8 mouse cellular contexts compared by ENCODE assay signal in the genomic region with DNA sequence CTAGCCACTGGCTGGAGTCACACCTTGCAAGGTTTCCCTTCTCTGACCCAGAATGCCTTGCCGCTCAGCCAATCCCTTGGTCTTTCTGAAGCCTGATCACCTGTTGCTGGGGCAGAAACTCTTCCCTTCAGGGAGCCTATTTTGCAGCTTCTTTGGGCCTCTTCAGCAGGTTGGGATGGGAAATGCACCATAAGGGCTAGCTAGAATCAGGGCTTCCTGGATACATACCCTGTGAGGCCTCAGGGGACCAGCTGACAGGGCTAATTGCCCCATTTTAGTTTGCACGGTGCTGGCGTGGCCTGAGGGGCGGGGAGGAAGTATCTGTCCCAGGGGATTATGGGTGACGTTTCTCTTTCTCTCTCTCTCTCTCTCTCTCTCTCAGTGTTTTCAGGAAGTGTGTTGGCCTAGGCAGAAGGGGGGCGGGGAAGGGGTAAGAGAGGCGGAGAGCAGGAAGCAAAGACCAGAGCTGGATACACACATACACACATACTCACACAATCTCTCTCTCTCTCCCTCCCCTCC. TPM values are rescaled to one million over a fixed set of nuclear protein-coding genes. Genes with fewer than 3 reads are reported as not detected.
A peak's percentile ranks its signal among the peaks of the same experiment; 100 is the strongest.
DNase-seq lines count a peak whose midpoint lies in the region; ATAC-seq lines count a peak whose summit lies in the region.

No protein-coding gene starts in this region.

- H3K4me3 ChIP-seq in embryonic facial prominence, embryonic 14.5 days (ENCODE audit: low read depth, low read length) = peak overlapping the region; percentile 19; the same call in 1 of the 2 replicates
- H3K4me3 ChIP-seq in heart, embryonic 13.5 days = peak overlapping the region; percentile 40
- peak overlapping the region; percentile 32 for H3K4me3 ChIP-seq in kidney, embryonic 15.5 days (replicated peaks)

- H3K4me1 ChIP-seq in embryonic facial prominence, embryonic 14.5 days (ENCODE audit: control insufficient read depth, insufficient read depth, low read length) = peaks cover 5% of the 10 kb centered on the region; the same call in 1 of the 2 replicates
- peaks cover 31% of the 10 kb centered on the region for H3K4me1 ChIP-seq in heart, embryonic 13.5 days
- peaks cover 41% of the 10 kb centered on the region for H3K4me1 ChIP-seq in kidney, embryonic 15.5 days

- peak; percentile 96 for ATAC-seq in activated CD4-positive, CD25-positive, alpha-beta regulatory T cell, adult 4 months
- peak; percentile 72 for ATAC-seq in embryonic facial prominence, embryonic 14.5 days (ENCODE audit: low read depth)
- ATAC-seq in heart, embryonic 13.5 days (ENCODE audit: extremely low read depth, insufficient number of reproducible peaks, low FRiP score, low TSS enrichment) = 0 out of 2 replicates have a peak, but pooled peaks have one; percentile 29
- ATAC-seq in kidney, embryonic 15.5 days (replicated peaks; ENCODE audit: low FRiP score) = peak; percentile 77

- H3K4me2 ChIP-seq in embryonic facial prominence, embryonic 14.5 days (ENCODE audit: low read depth, low read length) = peak overlapping the region; percentile 42
- peak overlapping the region; percentile 65 for H3K4me2 ChIP-seq in heart, embryonic 13.5 days
- H3K4me2 ChIP-seq in kidney, embryonic 15.5 days = peak overlapping the region; percentile 60

- 17% methylated on average over 7 of the region's 7 CpGs for WGBS in embryonic facial prominence, embryonic 14.5 days
- 34% methylated on average over 6 of the region's 7 CpGs for WGBS in heart, embryonic 13.5 days
- 19% methylated on average over 7 of the region's 7 CpGs for WGBS in kidney, embryonic 15.5 days

- peak overlapping the region; percentile 43; the same call in 1 of the 2 replicates for H3K9ac ChIP-seq in embryonic facial prominence, embryonic 14.5 days (ENCODE audit: low read depth, low read length)
- peak overlapping the region; percentile 77 for H3K9ac ChIP-seq in heart, embryonic 13.5 days
- 0 out of 2 replicates have a peak overlapping the region, but pooled peaks have one; percentile 37 for H3K9ac ChIP-seq in kidney, embryonic 15.5 days

- H3K36me3 ChIP-seq in embryonic facial prominence, embryonic 14.5 days (ENCODE audit: control insufficient read depth, insufficient read depth, low read length) = no peaks in the 10 kb centered on the region
- no peaks in the 10 kb centered on the region for H3K36me3 ChIP-seq in heart, embryonic 13.5 days
- H3K36me3 ChIP-seq in kidney, embryonic 15.5 days = no peaks in the 10 kb centered on the region

- DNase-seq in embryonic facial prominence, embryonic 14.5 days (ENCODE audit: low spot score) = peak; percentile 81
- DNase-seq in lung, postnatal 25 days (ENCODE audit: low spot score) = peak; percentile 89
- DNase-seq in retina, postnatal 7 days (ENCODE audit: low read depth, low spot score) = peak; percentile 70
- no peak for DNase-seq in frontal cortex, adult 2 months (ENCODE audit: extremely low spot score in 1 of 2, low spot score in 1 of 2)
- DNase-seq in cerebellum, adult 9-11 months = no peak

- H3K27me3 ChIP-seq in embryonic facial prominence, embryonic 14.5 days (replicated peaks; ENCODE audit: control insufficient read depth, insufficient read depth, low read length) = no peaks in the 10 kb centered on the region
- H3K27me3 ChIP-seq in heart, embryonic 13.5 days (replicated peaks) = peaks cover 8% of the 10 kb centered on the region; the same call in 1 of the 2 replicates
- no peaks in the 10 kb centered on the region for H3K27me3 ChIP-seq in kidney, embryonic 15.5 days

- no peaks in the 10 kb centered on the region for H3K9me3 ChIP-seq in embryonic facial prominence, embryonic 14.5 days (ENCODE audit: control insufficient read depth, low read length)
- no peaks in the 10 kb centered on the region for H3K9me3 ChIP-seq in heart, embryonic 13.5 days
- H3K9me3 ChIP-seq in kidney, embryonic 15.5 days (replicated peaks) = no peaks in the 10 kb centered on the region

- H3K27ac ChIP-seq in embryonic facial prominence, embryonic 14.5 days (replicated peaks; ENCODE audit: low read depth, low read length) = peak overlapping the region; percentile 71
- peak overlapping the region; percentile 78 for H3K27ac ChIP-seq in heart, embryonic 13.5 days (replicated peaks)
- peak overlapping the region; percentile 89 for H3K27ac ChIP-seq in kidney, embryonic 15.5 days

RNA-seq across cellular contexts. Expression of a gene that starts 29.9 kb away (rescaled TPM):
- 10 to 100 TPM; 27.1 to 51.2 TPM for polyA plus RNA-seq in activated CD4-positive, CD25-positive, alpha-beta regulatory T cell, adult 4 months (2017; shearing (Covaris generic))
- 75.5 and 82.3 TPM in 2 replicates for polyA plus RNA-seq in embryonic facial prominence, embryonic 14.5 days (2014; fragmentation: Nextera tagmentation; extraction: Ambion mirVana)
- polyA plus RNA-seq in heart, embryonic 13.5 days (2015; fragmentation: Nextera tagmentation; extraction: Ambion mirVana) = 25.6 and 26.3 TPM in 2 replicates
- 78.9 and 97.1 TPM in 2 replicates for polyA plus RNA-seq in kidney, embryonic 15.5 days (2015; fragmentation: Nextera tagmentation; extraction: Ambion mirVana)
- polyA plus RNA-seq in frontal cortex, adult 2 months (2012; rRNA removed) = 19.5 and 20.2 TPM in 2 replicates

RNA-seq across cellular contexts. Expression of a gene that starts 32.9 kb away (rescaled TPM):
- polyA plus RNA-seq in activated CD4-positive, CD25-positive, alpha-beta regulatory T cell, adult 4 months (2017; shearing (Covaris generic)) = 10 to 100 TPM; 15.9 to 22.1 TPM
- not detected in 2 replicates for polyA plus RNA-seq in embryonic facial prominence, embryonic 14.5 days (2014; fragmentation: Nextera tagmentation; extraction: Ambion mirVana)
- polyA plus RNA-seq in heart, embryonic 13.5 days (2015; fragmentation: Nextera tagmentation; extraction: Ambion mirVana) = not detected in 2 replicates
- 0.14 and 0.21 TPM in 2 replicates for polyA plus RNA-seq in kidney, embryonic 15.5 days (2015; fragmentation: Nextera tagmentation; extraction: Ambion mirVana)
- 1.5 and 2.3 TPM in 2 replicates for polyA plus RNA-seq in frontal cortex, adult 2 months (2012; rRNA removed)

RNA-seq across cellular contexts. Expression of a gene that starts 43.7 kb away (rescaled TPM):
- polyA plus RNA-seq in activated CD4-positive, CD25-positive, alpha-beta regulatory T cell, adult 4 months (2017; shearing (Covaris generic)) = 10 to 100 TPM; 13.4 to 18.5 TPM
- 32.1 and 33.0 TPM in 2 replicates for polyA plus RNA-seq in embryonic facial prominence, embryonic 14.5 days (2014; fragmentation: Nextera tagmentation; extraction: Ambion mirVana)
- 10.4 and 11.5 TPM in 2 replicates for polyA plus RNA-seq in heart, embryonic 13.5 days (2015; fragmentation: Nextera tagmentation; extraction: Ambion mirVana)
- polyA plus RNA-seq in kidney, embryonic 15.5 days (2015; fragmentation: Nextera tagmentation; extraction: Ambion mirVana) = 37.3 and 39.5 TPM in 2 replicates
- polyA plus RNA-seq in frontal cortex, adult 2 months (2012; rRNA removed) = 186 and 189 TPM in 2 replicates

Comparison
In these comparisons a context has a peak if more than half of its experiments do, and no peak if none do; other contexts are left out.
1. ATAC-seq: peak in every context shown above with its lines; median percentile 96 in activated CD4-positive, CD25-positive, alpha-beta regulatory T cell, adult 4 months; 77 in kidney, embryonic 15.5 days; 72 in embryonic facial prominence, embryonic 14.5 days; 29 in heart, embryonic 13.5 days.
2. DNase-seq: peak in embryonic facial prominence, embryonic 14.5 days (single experiment), lung, postnatal 25 days (single experiment) and retina, postnatal 7 days (single experiment); none in frontal cortex, adult 2 months (0 of 2) and cerebellum, adult 9-11 months (single experiment).
3. Peak in every context shown above with its lines, with median percentiles within 50 percentile points of each other: H3K27ac ChIP-seq, H3K4me2 ChIP-seq, H3K4me3 ChIP-seq and H3K9ac ChIP-seq.